In the genomic region with DNA sequence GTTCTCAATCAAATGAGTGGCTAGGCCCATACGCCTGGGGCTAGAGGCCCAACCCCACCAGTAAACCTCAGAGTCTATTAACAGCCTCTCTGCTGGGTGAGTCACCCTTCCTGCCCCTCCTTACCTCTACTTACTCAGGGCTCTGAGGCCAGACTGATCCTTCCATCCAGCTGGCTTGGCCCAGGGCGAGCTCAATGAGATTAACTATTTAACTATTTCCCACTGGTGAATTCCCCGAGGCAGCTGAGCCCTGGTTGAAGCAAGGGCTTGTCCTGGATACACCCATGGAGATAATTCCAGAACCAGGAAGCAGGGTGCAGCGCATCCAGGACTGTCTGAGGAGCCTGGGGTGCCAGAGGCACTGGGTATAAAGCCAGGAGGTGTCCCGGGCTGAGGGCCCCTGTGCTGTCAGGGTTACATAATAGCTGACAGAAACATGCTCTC, we compare ENCODE assay signal across 8 mouse cellular contexts.
DNase-seq lines count a peak whose midpoint lies in the region; ATAC-seq and TF ChIP-seq lines count a peak whose summit lies in the region.

No protein-coding gene starts in this region.

- H3K4me2 ChIP-seq in embryonic facial prominence, embryonic 11.5 days (ENCODE audit: low read depth, low read length): no peak overlapping the region
- H3K4me2 ChIP-seq in heart, postnatal 0 days (ENCODE audit: low read depth, low read length): no peak overlapping the region
- no peak overlapping the region for H3K4me2 ChIP-seq in liver, postnatal 0 days (ENCODE audit: low read depth, low read length)

- TF ChIP-seq EP300 in heart, postnatal 0 days (IDR thresholded peaks at IDR 0.05; ENCODE audit: low read depth): no peak
- TF ChIP-seq EP300 in liver, postnatal 0 days (IDR thresholded peaks at IDR 0.05; ENCODE audit: low read depth): no peak

- peak; percentile 3 for DNase-seq in kidney, adult 18-20 months
- no peak for DNase-seq in kidney, adult 11 months
- no peak for DNase-seq in embryonic facial prominence, embryonic 11.5 days (ENCODE audit: low spot score)
- peak; percentile 65 for DNase-seq in heart, postnatal 0 days (ENCODE audit: low spot score)
- no peak for DNase-seq in liver, postnatal 0 days
- DNase-seq in retina, postnatal 7 days (ENCODE audit: low read depth, low spot score): peak; percentile 64
- no peak for DNase-seq in ovary, postnatal 10 days (ENCODE audit: low spot score)
- DNase-seq in embryo, embryonic 10.5 days (ENCODE audit: low spot score): no peak

- no peaks in the 10 kb centered on the region for H3K27me3 ChIP-seq in embryonic facial prominence, embryonic 11.5 days (ENCODE audit: control insufficient read depth, insufficient read depth, low read length)
- no peaks in the 10 kb centered on the region for H3K27me3 ChIP-seq in heart, postnatal 0 days (ENCODE audit: control insufficient read depth, insufficient read depth, low read length)
- H3K27me3 ChIP-seq in liver, postnatal 0 days (ENCODE audit: insufficient read depth, low read length): no peaks in the 10 kb centered on the region

- H3K9ac ChIP-seq in embryonic facial prominence, embryonic 11.5 days (replicated peaks; ENCODE audit: low read length): no peak overlapping the region
- H3K9ac ChIP-seq in heart, postnatal 0 days (replicated peaks; ENCODE audit: low read depth, low read length): no peak overlapping the region
- H3K9ac ChIP-seq in liver, postnatal 0 days (replicated peaks): no peak overlapping the region

- ATAC-seq in embryonic facial prominence, embryonic 11.5 days (replicated peaks; ENCODE audit: insufficient number of reproducible peaks, low FRiP score, low TSS enrichment, low read depth): 0 out of 2 replicates have a peak, but pooled peaks have one; percentile 34
- peak; percentile 73 for ATAC-seq in heart, postnatal 0 days (ENCODE audit: insufficient read depth, low read depth)
- ATAC-seq in liver, postnatal 0 days: no peak

- H3K4me3 ChIP-seq in embryonic facial prominence, embryonic 11.5 days (ENCODE audit: low read depth, low read length): no peak overlapping the region
- H3K4me3 ChIP-seq in heart, postnatal 0 days (ENCODE audit: low read depth, low read length): no peak overlapping the region
- H3K4me3 ChIP-seq in liver, postnatal 0 days (ENCODE audit: low read depth, low read length): no peak overlapping the region

- no peak overlapping the region for H3K27ac ChIP-seq in embryonic facial prominence, embryonic 11.5 days (replicated peaks; ENCODE audit: low read depth, low read length)
- H3K27ac ChIP-seq in heart, postnatal 0 days (ENCODE audit: low read depth): peak overlapping the region; percentile 74
- peak overlapping the region; percentile 75; the same call in 1 of the 2 replicates for H3K27ac ChIP-seq in liver, postnatal 0 days (ENCODE audit: low read depth)

- no peak for TF ChIP-seq CTCF in heart, postnatal 0 days (IDR thresholded peaks at IDR 0.05; ENCODE audit: low read depth)
- TF ChIP-seq CTCF in liver, postnatal 0 days (IDR thresholded peaks at IDR 0.05; ENCODE audit: low read depth): no peak

- no peaks in the 10 kb centered on the region for H3K36me3 ChIP-seq in embryonic facial prominence, embryonic 11.5 days (replicated peaks; ENCODE audit: control insufficient read depth, insufficient read depth, low read depth, low read length)
- no peaks in the 10 kb centered on the region for H3K36me3 ChIP-seq in heart, postnatal 0 days (replicated peaks; ENCODE audit: control insufficient read depth, insufficient read depth, low read length)
- H3K36me3 ChIP-seq in liver, postnatal 0 days (replicated peaks; ENCODE audit: insufficient read depth, low read length): no peaks in the 10 kb centered on the region

- 52% methylated on average over 5 of the region's 5 CpGs for WGBS in embryonic facial prominence, embryonic 11.5 days
- WGBS in heart, postnatal 0 days: 31% methylated on average over 5 of the region's 5 CpGs
- 36% methylated on average over 5 of the region's 5 CpGs for WGBS in liver, postnatal 0 days (ENCODE audit: insufficient replicate concordance)

- no peaks in the 10 kb centered on the region for H3K4me1 ChIP-seq in embryonic facial prominence, embryonic 11.5 days (ENCODE audit: control insufficient read depth, insufficient read depth, low read length)
- H3K4me1 ChIP-seq in heart, postnatal 0 days (ENCODE audit: control insufficient read depth, insufficient read depth): peaks cover 23% of the 10 kb centered on the region; the same call in 1 of the 2 replicates
- H3K4me1 ChIP-seq in liver, postnatal 0 days (ENCODE audit: insufficient read depth): peaks cover 14% of the 10 kb centered on the region

- H3K9me3 ChIP-seq in embryonic facial prominence, embryonic 11.5 days (replicated peaks; ENCODE audit: control insufficient read depth, low read length): no peaks in the 10 kb centered on the region
- no peaks in the 10 kb centered on the region for H3K9me3 ChIP-seq in heart, postnatal 0 days (replicated peaks; ENCODE audit: control insufficient read depth, low read length)
- no peaks in the 10 kb centered on the region for H3K9me3 ChIP-seq in liver, postnatal 0 days (ENCODE audit: low read length)

Comparison
In these comparisons a context has a peak if more than half of its experiments do, and no peak if none do; other contexts are left out.
1. DNase-seq: peak in kidney, adult 18-20 months (single experiment), heart, postnatal 0 days (single experiment) and retina, postnatal 7 days (single experiment); none in kidney, adult 11 months (single experiment), embryonic facial prominence, embryonic 11.5 days (single experiment), liver, postnatal 0 days (single experiment), ovary, postnatal 10 days (single experiment) and embryo, embryonic 10.5 days (single experiment).